Mouse (Mus musculus): ENCODE results near the gene Prdx5. TPM values are rescaled to one million over a fixed set of nuclear protein-coding genes. Genes with fewer than 3 reads are reported as not detected.

Prdx5 gene
- 106 and 117 TPM in 2 replicates for polyA plus RNA-seq (2014; fragmentation: Nextera tagmentation; extraction: Ambion mirVana)

- Histone ChIP-seq H3K9ac (ENCODE audit: low read depth, low read length) (peak within 1 kb of the TSS; percentile 84), H3K4me2 (peak within 1 kb of the TSS; percentile 89), H3K27ac (ENCODE audit: low read depth, low read length) (peak within 1 kb of the TSS; percentile 99), H3K4me3 (ENCODE audit: low read depth, low read length) (peak within 1 kb of the TSS; percentile 77), H3K9me3 (ENCODE audit: control insufficient read depth, low read length) (no peaks in the 10 kb centered on the region), H3K27me3 (replicated peaks; ENCODE audit: control insufficient read depth, insufficient read depth, low read length) (no peaks in the 10 kb centered on the region), H3K4me1 (replicated peaks; ENCODE audit: control insufficient read depth, insufficient read depth, low read length) (peaks cover 21% of the 10 kb centered on the region), H3K36me3 (ENCODE audit: control insufficient read depth, insufficient read depth, low read length) (peaks cover 40% of the 10 kb centered on the region)
- WGBS: under 1% methylated on average over 65 of the region's 65 CpGs
- peak; percentile 89 for DNase-seq (ENCODE audit: low spot score)
- peak; percentile 85 for ATAC-seq (replicated peaks; ENCODE audit: low FRiP score)
Observed at GRCm38 (mm10) chr19:6909507-6910289, at the start of gene Prdx5, which contains the start of gene Trmt112. Gene Prdx5, minus strand, starts transcription at chr19:6910106. Gene Trmt112, plus strand, starts transcription at chr19:6909698.

GRCm38 (mm10) chr19:6956461-6956860, 46.6 kb upstream of the Prdx5 start:
- no peaks in the 10 kb centered on the region for H3K9me3 ChIP-seq (ENCODE audit: control insufficient read depth, low read length)
- 82% methylated on average over 10 of the region's 10 CpGs for WGBS

GRCm38 (mm10) chr19:6955424-6955823, 45.5 kb upstream of the Prdx5 start:
- no peak for DNase-seq (ENCODE audit: low spot score)
- no peak overlapping the region for H3K4me3 ChIP-seq (ENCODE audit: low read depth, low read length)

More at GRCm38 (mm10) chr19:6956461-6956860, 46.6 kb upstream of the Prdx5 start:
- no peak for DNase-seq (ENCODE audit: low spot score)
- H3K4me2 ChIP-seq: no peak overlapping the region
- H3K27ac ChIP-seq (ENCODE audit: low read depth, low read length): no peak overlapping the region
- no peak overlapping the region for H3K9ac ChIP-seq (ENCODE audit: low read depth, low read length)
- H3K4me1 ChIP-seq (replicated peaks; ENCODE audit: control insufficient read depth, insufficient read depth, low read length): peaks cover 13% of the 10 kb centered on the region
- H3K27me3 ChIP-seq (replicated peaks; ENCODE audit: control insufficient read depth, insufficient read depth, low read length): no peaks in the 10 kb centered on the region
- H3K36me3 ChIP-seq (ENCODE audit: control insufficient read depth, insufficient read depth, low read length): peaks cover 36% of the 10 kb centered on the region
- no peak overlapping the region for H3K4me3 ChIP-seq (ENCODE audit: low read depth, low read length)
- no peak for ATAC-seq (replicated peaks; ENCODE audit: low FRiP score)

GRCm38 (mm10) chr19:6954046-6954445, 44.1 kb upstream of the Prdx5 start:
- no peaks in the 10 kb centered on the region for H3K9me3 ChIP-seq (ENCODE audit: control insufficient read depth, low read length)
- WGBS: 72% methylated on average over 9 of the region's 9 CpGs
- ATAC-seq (replicated peaks; ENCODE audit: low FRiP score) (no peak), DNase-seq (ENCODE audit: low spot score) (no peak)
- H3K4me2 ChIP-seq: no peak overlapping the region
- peaks cover 20% of the 10 kb centered on the region for H3K36me3 ChIP-seq (ENCODE audit: control insufficient read depth, insufficient read depth, low read length)
- H3K27ac ChIP-seq (ENCODE audit: low read depth, low read length): no peak overlapping the region; the same call in 1 of the 2 replicates
- no peaks in the 10 kb centered on the region for H3K27me3 ChIP-seq (replicated peaks; ENCODE audit: control insufficient read depth, insufficient read depth, low read length)
- H3K4me3 ChIP-seq (ENCODE audit: low read depth, low read length): no peak overlapping the region
- no peak overlapping the region for H3K9ac ChIP-seq (ENCODE audit: low read depth, low read length)
- H3K4me1 ChIP-seq (replicated peaks; ENCODE audit: control insufficient read depth, insufficient read depth, low read length): peaks cover 27% of the 10 kb centered on the region

More at GRCm38 (mm10) chr19:6955424-6955823, 45.5 kb upstream of the Prdx5 start:
- H3K9ac ChIP-seq (ENCODE audit: low read depth, low read length): no peak overlapping the region
- H3K4me1 ChIP-seq (replicated peaks; ENCODE audit: control insufficient read depth, insufficient read depth, low read length): peaks cover 14% of the 10 kb centered on the region
- peaks cover 32% of the 10 kb centered on the region for H3K36me3 ChIP-seq (ENCODE audit: control insufficient read depth, insufficient read depth, low read length)
- no peak overlapping the region for H3K27ac ChIP-seq (ENCODE audit: low read depth, low read length)
- no peaks in the 10 kb centered on the region for H3K27me3 ChIP-seq (replicated peaks; ENCODE audit: control insufficient read depth, insufficient read depth, low read length)
- WGBS: 85% methylated on average over 7 of the region's 7 CpGs
- no peaks in the 10 kb centered on the region for H3K9me3 ChIP-seq (ENCODE audit: control insufficient read depth, low read length)
- no peak for ATAC-seq (replicated peaks; ENCODE audit: low FRiP score)
- no peak overlapping the region for H3K4me2 ChIP-seq

DNA sequence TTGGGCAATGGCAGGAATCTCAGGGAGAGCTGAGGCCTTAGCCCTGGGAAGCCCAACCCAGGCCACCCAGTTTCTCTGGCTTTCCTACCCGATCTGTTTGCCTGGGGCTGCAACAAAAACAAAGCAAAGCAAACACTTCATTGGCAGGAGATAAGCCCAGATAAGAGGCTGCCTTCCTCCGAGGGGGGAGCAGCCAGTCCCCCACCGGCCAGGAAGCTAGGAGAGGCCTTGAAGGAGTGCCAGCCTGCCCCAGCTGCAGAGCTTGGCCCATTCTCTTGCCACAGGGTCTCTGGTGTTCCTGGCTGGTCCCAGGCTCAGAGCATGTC, 42.8 kb upstream of the Prdx5 start:
- DNase-seq (ENCODE audit: low spot score): no peak
- H3K4me3 ChIP-seq (ENCODE audit: low read depth, low read length): peak overlapping the region; percentile 64
- H3K4me2 ChIP-seq: peak overlapping the region; percentile 98
- peak overlapping the region; percentile 89 for H3K9ac ChIP-seq (ENCODE audit: low read depth, low read length)
- no peaks in the 10 kb centered on the region for H3K9me3 ChIP-seq (ENCODE audit: control insufficient read depth, low read length)
- peaks cover 27% of the 10 kb centered on the region for H3K4me1 ChIP-seq (replicated peaks; ENCODE audit: control insufficient read depth, insufficient read depth, low read length)
- no peaks in the 10 kb centered on the region for H3K27me3 ChIP-seq (replicated peaks; ENCODE audit: control insufficient read depth, insufficient read depth, low read length)
- 4% methylated on average over 3 of the region's 3 CpGs for WGBS
- ATAC-seq (replicated peaks; ENCODE audit: low FRiP score): no peak
- H3K27ac ChIP-seq (ENCODE audit: low read depth, low read length): peak overlapping the region; percentile 98
- H3K36me3 ChIP-seq (ENCODE audit: control insufficient read depth, insufficient read depth, low read length): peaks cover 16% of the 10 kb centered on the region

DNA sequence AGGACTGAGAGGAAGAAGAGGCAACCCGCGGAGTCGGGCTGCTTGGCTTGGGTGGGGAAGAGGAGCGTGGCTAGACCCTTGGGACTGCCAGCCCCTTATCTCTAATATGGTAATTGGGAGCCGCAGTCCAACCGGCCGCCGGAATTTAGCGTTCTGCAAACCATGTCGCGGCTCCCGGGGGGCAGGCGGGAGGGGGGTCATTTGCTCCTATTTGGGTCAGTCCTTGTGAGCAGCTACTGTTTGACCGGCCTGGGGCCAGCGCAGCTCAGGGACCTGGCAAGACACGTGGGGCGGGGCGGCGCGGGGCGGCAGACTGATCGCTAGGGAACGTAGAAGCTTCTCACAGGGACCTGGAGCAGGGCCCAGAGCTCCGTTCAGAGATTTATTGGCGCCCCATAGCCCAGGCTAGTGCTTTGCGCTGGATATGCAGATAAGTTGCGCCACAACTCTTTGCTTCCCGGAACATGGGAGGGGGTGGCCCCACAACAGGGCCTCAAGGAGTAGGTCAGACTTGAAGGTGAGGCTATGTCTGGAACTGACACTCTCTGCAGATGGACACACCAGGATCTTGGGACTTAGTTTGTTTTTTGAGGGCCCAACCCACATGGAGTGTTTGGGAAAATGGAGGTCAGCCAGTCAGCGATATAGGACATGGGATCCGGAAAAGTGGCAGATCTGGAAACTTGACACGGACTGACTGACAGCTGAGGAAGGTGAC, 42.2 kb upstream of the Prdx5 start:
- H3K36me3 ChIP-seq (ENCODE audit: control insufficient read depth, insufficient read depth, low read length): peaks cover 15% of the 10 kb centered on the region
- peak; percentile 77 for DNase-seq (ENCODE audit: low spot score)
- peaks cover 27% of the 10 kb centered on the region for H3K4me1 ChIP-seq (replicated peaks; ENCODE audit: control insufficient read depth, insufficient read depth, low read length)
- H3K9me3 ChIP-seq (ENCODE audit: control insufficient read depth, low read length): no peaks in the 10 kb centered on the region
- ATAC-seq (replicated peaks; ENCODE audit: low FRiP score): peak; percentile 51
- peak overlapping the region; percentile 64 for H3K4me3 ChIP-seq (ENCODE audit: low read depth, low read length)
- H3K4me2 ChIP-seq: peak overlapping the region; percentile 98
- peak overlapping the region; percentile 89 for H3K9ac ChIP-seq (ENCODE audit: low read depth, low read length)
- H3K27ac ChIP-seq (ENCODE audit: low read depth, low read length): peak overlapping the region; percentile 98
- no peaks in the 10 kb centered on the region for H3K27me3 ChIP-seq (replicated peaks; ENCODE audit: control insufficient read depth, insufficient read depth, low read length)
- 2% methylated on average over 31 of the region's 31 CpGs for WGBS

GRCm38 (mm10) chr19:6951381-6951968, 41.6 kb upstream of the Prdx5 start:
- DNase-seq (ENCODE audit: low spot score) (peak; percentile 87), ATAC-seq (replicated peaks; ENCODE audit: low FRiP score) (peak; percentile 73)
- 0% methylated on average over 35 of the region's 35 CpGs for WGBS
- Histone ChIP-seq H3K4me1 (replicated peaks; ENCODE audit: control insufficient read depth, insufficient read depth, low read length) (peaks cover 27% of the 10 kb centered on the region), H3K27me3 (replicated peaks; ENCODE audit: control insufficient read depth, insufficient read depth, low read length) (no peaks in the 10 kb centered on the region), H3K9me3 (ENCODE audit: control insufficient read depth, low read length) (no peaks in the 10 kb centered on the region), H3K9ac (ENCODE audit: low read depth, low read length) (peak overlapping the region; percentile 89), H3K36me3 (ENCODE audit: control insufficient read depth, insufficient read depth, low read length) (peaks cover 10% of the 10 kb centered on the region; the same call in 1 of the 2 replicates), H3K4me3 (ENCODE audit: low read depth, low read length) (peak overlapping the region; percentile 64), H3K4me2 (peak overlapping the region; percentile 98), H3K27ac (ENCODE audit: low read depth, low read length) (peak overlapping the region; percentile 98)

GRCm38 (mm10) chr19:6950613-6951153, 40.8 kb upstream of the Prdx5 start:
- Histone ChIP-seq H3K9ac (ENCODE audit: low read depth, low read length) (peak overlapping the region; percentile 89), H3K27ac (ENCODE audit: low read depth, low read length) (peak overlapping the region; percentile 98), H3K36me3 (ENCODE audit: control insufficient read depth, insufficient read depth, low read length) (peaks cover 10% of the 10 kb centered on the region; the same call in 1 of the 2 replicates), H3K27me3 (replicated peaks; ENCODE audit: control insufficient read depth, insufficient read depth, low read length) (no peaks in the 10 kb centered on the region), H3K4me2 (peak overlapping the region; percentile 98), H3K4me3 (ENCODE audit: low read depth, low read length) (peak overlapping the region; percentile 64), H3K4me1 (replicated peaks; ENCODE audit: control insufficient read depth, insufficient read depth, low read length) (peaks cover 27% of the 10 kb centered on the region), H3K9me3 (ENCODE audit: control insufficient read depth, low read length) (no peaks in the 10 kb centered on the region)
- ATAC-seq (replicated peaks; ENCODE audit: low FRiP score) (peak; percentile 34), DNase-seq (ENCODE audit: low spot score) (peak; percentile 71)
- under 1% methylated on average over 28 of the region's 28 CpGs for WGBS

Measured in liver, embryonic 11.5 days (tissue).